Mouse (Mus musculus) left cerebral cortex, adult 8-10 months (tissue): ENCODE results near the gene Dgcr6. TPM values are rescaled to one million over a fixed set of nuclear protein-coding genes. Genes with fewer than 3 reads are reported as not detected.

Source experiments
- DNase-seq, 2 experiments: peaks; one replicate each; pipeline ENCODE4 v3.0.0; 2022; ENCODE audit warnings: low spot score in 2 of 2
- total RNA-seq, 4 experiments: library from RNA; stranded (reverse); gene quantifications; 2 replicates each; pipeline ENCODE4 v1.2.4; 2022

Dgcr6 gene
- total RNA-seq, 4 experiments from 2014 or later, result 69.8 to 89.4 (median 80.6) TPM

DNA sequence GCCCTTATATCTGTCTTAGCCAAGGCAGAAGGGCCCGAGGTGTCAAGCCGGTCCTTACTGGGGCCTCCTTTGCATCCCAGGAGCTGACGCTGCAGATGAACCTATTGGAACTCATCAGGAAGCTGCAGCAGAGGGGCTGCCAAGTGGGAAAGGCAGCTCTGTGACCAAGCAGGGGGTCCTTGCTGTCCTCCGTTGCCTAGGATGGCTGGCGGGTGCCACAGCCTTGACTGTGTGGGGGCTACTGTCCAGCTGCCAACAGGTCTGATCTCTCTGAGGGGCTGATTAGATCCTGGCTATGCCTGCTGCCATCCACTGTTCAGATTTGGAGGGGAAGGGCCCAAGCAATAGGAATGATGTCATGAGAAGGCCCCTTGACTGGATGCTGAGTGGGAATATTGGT lies 18.1 kb downstream of the Dgcr6 start:
- DNase-seq, result no peak

DNA sequence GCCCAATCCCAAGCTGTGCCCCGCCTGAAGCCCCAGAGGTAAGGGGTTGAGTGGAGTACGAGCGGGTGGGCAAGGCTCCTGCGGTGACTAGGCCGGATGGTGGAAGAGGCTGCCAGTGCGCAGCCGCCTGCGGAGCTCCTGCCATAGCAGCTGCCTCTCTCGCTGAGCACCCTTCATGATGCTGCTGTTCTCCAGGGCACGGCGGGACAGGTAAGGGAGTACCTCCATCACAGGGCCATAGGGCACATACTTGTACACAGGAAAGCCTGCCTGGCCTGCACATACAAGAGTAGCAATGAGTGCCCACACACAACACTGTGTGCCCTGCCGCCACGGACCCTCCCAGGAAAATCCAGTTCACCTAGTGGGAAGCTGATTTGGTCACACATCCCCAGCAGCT lies 19.4 kb downstream of the Dgcr6 start:
- no peak for DNase-seq

DNA sequence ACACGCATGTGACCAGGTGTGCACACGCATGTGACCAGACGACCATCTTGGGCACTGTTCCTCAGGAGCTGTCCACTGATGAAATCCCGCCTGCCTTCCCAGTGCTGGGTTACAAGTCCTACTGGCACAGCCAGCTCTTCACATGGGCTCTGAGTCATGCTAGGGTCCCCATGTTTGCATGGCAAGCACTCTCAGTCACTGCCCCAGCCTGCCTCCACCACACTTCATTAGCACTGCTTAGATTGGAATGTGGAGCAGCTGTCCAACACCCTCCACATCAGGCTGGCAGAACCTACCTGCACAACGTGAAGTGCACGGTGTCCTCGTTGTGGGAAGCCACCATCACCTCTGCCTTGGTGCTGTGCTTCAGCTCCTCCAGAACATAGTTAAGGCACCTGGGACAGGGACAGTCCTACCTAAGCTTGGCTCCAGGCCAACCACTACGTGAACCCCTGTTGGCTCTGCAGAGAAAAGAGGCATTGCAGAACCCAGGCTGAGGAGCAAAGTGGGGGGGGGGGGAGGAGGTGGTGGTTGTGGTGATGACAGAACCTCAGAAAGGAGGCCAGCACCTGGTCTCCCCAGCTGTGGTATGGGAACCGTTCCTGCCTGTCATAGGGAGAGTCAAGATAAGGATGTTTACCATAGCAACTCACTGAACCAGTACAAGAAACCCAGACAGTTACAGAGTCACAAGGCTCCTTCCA lies 20.8 kb downstream of the Dgcr6 start:
- no peak for DNase-seq

DNA sequence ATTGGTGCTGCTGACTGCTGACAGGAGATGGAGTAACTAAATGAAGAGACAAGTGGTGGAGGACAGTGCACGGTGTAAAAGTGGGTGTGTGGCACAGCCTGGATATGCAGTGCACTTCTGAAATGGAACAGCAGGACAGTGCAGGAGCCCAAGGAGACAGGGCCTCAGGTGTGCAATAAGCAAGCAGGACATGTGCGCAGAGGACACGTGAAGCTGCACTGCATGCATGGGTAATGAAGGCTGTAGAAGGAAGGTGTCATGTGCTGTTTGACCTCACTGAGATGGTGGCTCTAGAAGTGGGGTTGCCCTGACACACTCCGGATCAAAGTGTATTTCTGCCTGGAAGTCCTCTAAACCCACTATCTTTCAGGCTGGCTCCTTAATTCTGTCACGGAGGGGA lies 22.0 kb downstream of the Dgcr6 start:
- no peak for DNase-seq

DNA sequence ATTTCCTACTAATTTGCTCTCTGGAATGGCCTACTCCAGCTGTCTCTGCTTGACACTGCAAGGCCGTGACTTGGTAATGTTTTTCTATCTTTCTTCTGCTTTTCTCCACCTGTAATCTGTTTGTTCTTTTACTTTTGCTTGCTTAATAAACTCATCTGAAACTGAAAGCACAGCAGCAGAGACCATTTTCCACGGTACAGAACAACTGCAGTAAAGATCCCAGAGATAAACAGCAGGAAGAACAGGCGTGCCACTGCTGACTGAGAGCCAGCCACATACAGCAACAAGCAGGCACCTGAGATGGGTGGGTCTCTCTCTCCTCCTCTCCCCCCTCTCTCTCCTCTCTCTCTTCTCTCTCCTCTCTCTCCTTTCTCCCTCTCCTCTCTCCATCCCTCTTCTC lies 22.5 kb downstream of the Dgcr6 start:
- no peak for DNase-seq

DNA sequence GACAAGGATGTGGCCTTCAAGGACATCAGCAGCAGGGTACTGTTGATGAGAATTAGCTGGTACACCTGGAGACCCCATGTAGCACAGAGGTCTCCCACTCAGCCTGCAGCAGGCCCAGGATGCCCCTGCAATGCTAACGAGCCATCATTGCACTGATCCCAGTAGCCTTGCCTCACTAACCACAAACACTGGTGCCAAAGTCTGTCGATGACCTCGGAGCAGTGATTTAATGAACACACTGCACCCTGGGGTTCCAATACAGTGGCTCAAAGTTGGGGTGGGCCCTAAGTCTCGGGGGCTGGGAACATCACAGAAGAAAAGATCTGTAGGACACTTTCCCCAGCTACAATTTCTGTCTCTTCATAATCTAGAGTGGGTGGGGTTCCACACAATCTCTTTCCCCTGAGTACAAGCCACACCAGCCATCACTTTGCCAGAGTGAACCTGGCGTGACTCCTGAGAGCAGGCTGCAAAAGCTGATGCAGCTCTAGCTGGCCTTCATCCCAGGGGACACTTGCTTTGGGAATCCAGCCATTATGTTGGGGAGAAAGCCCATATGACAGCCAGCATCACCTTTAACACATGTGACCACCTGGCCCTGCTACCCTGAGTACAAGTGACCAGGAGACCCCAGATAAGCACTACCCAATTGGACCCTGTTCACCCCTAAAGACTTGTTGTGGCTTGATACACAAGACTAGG lies 25.8 kb downstream of the Dgcr6 start:
- DNase-seq, result no peak

DNA sequence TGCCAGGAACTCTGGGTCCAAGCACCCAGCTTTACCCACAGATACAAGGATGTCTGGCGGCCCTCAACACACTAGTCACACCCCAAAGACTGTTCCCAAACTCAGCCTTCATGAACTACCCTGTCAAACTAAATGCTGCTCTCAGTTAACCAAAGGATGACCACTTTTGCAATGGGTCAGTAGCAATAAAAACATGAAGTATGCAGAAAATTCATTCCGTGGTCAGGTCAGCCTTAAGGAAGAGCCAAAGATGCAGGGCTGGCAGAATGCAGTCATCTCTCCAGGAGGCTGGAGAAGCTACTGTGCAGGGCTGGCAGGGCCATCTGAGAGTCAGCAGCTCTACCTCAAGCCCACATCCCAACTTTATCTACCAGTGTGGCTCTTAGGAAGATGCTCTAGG lies 26.6 kb downstream of the Dgcr6 start:
- no peak for DNase-seq

DNA sequence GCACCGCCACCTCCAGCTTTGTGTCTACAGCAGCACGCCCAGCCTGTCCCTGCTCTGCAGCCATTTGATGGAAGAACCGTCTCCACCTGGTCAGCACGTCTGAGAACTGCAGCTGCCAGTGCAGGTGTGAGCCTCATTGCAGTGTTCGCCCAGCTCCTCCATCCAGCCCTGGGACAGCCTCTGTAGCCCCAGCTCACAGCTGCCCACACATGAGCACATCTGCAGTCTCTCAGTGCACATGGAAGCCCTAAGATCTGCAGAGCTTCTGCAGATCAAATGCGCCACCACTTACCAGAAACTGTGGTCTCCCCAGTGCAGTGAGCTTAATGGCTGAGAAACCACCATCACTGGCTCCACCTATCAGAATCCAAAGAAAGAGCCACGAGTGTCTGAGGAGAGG lies 27.5 kb downstream of the Dgcr6 start:
- no peak for DNase-seq

DNA sequence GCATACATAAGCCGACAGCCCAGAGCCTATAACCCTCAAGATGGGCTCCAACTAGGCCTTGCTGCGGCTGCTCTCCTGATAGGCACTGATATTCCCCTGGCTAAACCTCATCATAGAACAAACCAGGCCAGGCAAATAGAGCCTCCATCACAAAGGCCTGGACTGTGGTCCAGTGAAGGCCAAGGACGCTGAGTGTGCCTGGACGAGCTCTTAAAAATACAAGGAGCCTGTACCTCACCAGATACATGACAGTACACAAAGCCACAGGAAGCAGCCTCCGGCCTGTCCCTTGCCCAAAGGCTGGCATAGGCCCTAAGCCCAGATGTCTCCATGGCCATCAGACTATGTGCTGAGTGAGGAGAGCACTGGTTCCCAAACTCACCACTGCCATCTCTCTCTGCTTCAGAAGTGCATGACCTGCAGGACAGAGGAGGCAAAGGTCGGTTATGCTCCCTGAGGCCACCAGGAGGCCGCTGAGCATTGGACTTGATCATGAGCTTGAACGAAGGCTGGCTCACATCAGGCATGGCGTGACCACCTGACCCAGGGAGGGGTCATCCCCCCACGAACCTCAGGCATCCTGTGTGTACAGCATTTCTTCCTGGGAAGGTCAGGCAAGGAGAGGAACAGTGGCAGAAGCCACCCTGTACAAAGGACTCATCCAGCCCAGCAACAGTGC lies 28.6 kb downstream of the Dgcr6 start:
- DNase-seq, result no peak

DNA sequence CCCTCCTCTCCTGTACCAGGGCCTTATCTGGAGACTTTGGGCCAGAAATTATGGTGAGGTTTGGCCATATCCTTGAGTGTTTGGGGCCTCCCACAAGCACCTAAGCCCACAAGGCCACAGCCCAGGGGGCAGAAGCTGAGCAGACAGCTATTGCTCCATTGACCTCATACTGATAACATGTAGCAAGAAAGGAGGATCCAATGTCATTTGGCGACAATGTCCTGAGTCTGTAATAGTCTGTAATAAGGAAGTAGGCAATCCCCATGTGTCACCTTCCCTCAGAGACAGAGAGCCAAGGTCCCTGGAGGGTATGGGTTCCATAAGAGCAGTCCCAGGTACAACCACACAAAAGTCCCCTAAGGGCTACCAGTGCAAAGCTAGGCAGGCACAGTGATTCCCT lies 29.6 kb downstream of the Dgcr6 start:
- no peak for DNase-seq

DNA sequence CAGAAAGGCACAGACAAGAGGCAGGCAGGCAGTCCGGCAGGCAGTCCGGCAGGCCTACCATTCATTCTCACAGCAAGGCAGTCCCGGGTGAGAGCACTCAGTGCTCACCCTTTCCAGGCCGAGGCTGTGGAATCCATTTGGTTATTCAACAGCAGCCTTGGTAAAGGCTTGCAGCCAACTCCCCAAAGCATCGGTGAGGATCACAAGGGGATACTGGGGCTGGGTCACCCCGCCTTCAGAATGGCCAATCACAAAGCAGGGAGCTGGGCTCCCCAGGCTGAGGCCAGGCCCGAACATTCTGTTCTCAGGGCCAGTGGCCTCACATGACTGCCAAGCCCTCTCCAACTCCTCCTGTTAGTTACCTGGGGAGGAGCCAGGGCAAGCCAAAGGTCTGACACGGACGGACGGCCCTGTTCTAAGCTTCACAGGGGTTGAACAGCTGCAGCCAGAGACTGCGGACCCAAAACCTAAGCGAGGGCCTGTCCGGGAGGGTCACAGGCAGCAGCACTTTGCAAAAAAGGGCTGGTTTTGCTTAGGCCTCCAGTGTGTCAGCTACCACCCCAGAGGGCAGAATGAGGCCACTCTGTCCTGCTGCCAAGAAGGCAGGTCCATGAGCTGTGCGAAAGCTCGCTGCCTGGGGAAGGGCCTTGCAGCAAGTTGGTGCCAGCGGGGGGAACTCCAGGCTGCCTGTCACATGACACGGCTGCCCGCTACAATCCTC lies 30.7 kb downstream of the Dgcr6 start:
- DNase-seq, result peak in 1 of 2 experiments; percentile 78

DNA sequence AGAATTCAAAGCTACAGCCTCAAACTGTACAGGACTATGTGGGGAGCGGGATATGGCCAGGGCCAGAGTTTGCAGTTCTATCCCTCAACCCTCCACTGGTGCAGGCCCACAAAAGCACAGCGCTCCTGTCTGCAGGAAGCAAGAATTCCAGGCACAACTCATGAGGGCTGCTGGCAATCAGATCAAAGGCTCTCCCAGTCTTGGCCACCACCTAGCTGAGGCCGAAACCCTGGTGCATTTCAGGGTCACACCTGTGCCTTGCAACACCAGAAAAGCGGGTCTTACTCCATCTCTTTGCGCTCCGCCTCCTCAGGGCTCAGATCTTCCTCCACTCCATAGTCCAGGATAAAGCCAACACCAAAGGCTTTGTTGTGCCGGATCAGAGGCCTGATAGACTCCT lies 31.6 kb downstream of the Dgcr6 start:
- DNase-seq, result no peak

DNA sequence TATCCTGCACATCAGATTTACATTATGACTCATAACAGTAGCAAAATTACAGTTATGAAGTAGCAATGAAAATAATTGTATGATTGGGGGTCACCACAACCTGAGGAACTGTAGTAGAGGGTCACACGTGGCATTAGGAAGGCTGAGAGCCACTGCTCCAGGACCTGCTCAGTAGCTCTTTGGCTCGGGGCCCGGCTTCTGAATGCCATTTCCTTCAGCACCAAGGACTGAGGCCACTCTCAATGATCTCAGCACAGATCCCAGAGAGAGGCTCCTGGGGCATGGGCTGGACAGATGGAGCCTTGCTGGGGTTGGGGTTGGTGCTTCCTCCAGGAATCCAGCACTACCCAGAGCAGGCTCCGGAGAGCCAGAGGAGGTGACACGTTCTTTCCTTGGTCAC lies 34.4 kb downstream of the Dgcr6 start:
- DNase-seq, result no peak

DNA sequence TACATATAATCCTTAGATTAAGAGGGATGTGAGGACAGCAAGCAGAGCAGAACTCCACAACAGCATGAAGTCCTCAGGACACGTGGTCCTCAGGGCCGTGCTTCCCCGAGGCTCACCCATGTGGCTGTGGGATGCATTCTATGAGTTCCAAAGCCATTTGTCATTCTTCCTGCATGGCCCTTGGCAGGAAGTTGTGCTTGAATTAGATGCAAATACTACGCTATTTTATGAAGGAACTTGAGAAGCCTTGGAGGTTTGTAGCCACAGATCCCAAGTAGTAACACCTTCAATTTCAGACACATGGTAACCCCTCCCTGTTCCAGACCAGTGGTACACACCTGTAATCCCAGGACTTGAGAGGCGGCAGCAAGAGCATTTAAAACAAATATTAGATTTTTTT lies 43.7 kb downstream of the Dgcr6 start:
- no peak for DNase-seq

DNA sequence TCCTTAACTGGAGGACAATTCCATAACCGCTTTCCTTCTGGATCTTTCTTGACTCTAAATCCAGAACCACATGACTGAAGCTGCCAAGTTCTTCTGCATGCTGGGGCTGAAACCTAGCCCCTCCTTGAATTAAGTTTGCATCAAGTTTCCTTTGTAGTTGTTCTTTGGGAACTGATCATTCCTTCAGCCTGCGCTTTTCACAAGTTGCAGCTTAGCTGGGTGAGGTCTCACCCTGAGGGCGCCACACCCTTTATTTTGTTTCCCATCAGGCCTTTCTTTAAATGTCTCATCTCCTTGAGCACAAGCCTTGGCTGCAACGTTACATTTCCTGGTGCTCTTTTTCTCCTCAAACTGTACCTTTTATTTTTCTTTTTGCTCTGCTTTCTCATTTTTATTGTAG lies 50.2 kb downstream of the Dgcr6 start:
- DNase-seq, result no peak

DNA sequence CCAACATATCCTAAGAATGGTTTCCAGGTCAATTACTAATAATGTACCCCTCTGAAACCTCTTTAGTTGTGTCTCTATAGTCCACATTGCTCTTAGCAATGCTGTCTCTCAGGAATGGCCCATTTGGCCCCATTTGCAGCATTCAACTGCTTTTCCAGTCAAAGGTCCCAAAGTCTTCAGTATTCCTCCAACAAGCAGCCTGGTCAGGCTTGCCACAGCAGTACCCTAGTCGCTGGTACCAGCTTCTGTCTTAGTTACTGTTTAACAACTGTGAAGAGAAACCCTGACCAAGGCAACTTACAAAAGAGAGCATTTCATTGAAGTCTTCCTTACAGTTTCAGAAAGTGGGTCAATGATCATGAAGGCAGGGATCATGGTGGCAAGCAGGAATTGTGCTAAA lies 50.7 kb downstream of the Dgcr6 start:
- no peak for DNase-seq

DNA sequence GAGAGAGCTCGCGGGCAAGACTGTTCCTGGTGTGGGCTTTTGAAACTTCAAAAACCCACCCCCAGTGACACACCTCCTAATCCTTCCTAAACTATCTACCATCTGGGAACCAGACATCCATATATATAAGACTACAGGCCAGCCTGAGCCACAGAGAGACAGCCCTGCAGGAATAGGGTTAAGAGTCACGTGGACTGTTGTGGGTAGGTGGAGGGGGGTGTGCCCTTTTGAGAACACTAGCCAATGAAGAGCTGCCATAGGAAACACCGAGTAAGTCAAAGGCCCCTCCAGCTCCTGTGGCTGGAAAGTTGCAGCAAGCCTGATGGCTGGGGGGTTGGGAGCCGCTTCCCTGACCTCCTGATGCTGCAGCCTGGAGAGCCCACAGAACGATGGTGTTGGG lies 51.1 kb downstream of the Dgcr6 start:
- no peak for DNase-seq

DNA sequence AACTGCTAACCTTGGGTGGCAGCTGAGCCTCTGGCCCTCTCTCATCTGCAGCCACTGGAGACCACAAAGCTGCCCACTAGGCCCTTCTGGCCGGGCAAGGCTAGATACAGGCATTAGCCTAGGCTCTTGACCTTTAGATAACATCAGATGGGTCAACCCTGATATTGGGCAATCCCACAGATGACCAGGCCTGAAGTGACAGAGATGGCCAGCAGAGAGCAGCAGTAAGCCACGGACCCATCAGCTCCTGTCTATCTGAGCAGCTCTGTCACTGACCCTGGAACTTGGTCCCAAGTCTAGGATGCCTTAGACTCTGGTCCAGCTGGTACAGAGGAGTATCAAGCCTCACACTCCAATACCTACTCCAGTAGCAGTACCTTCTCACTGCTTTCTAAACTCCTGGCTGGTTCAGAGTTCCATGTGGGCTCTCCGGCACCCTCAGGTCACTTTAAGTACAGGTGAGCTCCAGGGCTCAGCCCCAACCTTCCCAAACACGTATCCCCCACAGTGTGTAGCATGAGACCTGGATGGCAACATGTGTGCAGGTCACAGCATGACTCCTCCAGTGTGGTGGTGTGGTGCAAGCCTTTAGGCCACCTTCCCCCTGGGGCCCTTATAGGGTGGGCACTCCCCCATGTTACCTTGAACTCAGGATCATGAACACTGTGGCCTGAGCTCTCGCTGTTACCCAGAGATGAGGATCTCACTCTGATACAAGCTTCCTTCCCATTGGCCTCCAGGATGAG lies 55.7 kb downstream of the Dgcr6 start:
- DNase-seq, result peak in 1 of 2 experiments; percentile 69

DNA sequence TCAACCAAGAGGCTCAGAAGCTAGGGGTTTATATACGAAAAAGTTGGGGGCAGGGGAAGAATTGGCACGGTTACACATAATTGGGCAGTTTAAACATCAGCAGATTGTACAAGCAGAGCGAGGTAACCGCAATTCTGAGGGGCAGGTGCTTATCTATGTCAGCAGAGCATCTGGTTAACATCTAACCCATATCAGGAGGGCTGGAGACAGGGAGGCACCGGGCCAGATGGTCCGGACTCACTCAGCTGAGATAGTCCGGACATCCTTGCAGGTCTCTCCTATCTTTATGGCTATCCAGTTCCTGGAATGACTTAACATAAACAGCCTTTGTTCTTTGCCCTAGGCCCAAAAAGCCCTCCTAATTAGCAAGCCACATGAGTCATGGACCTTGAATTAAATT lies 58.4 kb downstream of the Dgcr6 start:
- no peak for DNase-seq

DNA sequence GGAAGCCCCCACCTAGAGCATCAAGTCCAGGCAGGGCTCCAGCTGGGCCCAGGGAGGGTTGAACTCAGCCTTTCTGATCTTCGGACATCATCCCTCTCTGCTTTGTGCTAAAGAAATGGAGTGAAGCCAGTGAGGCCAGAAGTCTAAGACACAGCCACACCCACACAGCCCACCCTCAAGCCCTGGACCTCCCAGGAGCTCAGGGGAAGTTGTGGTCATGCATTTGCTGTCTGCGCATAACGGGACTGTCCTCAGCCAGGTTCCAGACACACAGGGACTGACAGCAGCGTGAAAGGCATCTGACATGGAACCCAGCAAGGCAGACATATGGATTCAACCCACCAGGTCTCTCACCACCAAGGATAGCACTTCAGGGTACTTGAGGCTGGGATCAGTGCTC lies 63.8 kb downstream of the Dgcr6 start:
- no peak for DNase-seq

DNA sequence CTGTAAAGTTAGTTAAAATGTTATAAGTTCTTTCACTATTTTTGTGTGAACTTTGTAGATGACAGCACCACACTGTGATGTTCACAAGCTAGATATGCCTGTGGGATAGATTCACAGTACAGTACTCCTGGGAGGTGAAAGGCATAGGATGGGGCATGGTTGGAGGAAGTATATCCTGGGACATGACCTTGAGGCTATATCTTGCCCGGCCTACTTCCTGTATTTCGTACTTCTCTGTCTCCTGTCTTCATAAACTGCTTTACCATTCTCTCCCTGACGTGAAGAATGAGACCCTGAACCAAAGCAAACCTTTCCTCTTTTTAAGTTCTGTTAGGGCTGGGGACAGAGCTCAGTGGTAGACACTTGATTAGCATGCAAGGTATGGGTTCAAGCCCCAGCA lies 65.6 kb downstream of the Dgcr6 start:
- DNase-seq, result no peak
